Mouse (Mus musculus) CH12.LX (cell line): ENCODE data around the gene Asb18. TPM values are rescaled to one million over a fixed set of nuclear protein-coding genes. Genes with fewer than 3 reads are reported as not detected.

Experiments
- DNase-seq: peaks from one replicate; pipeline ENCODE4 v3.0.0-alpha.2; 2013; ENCODE audit errors: extremely low read depth
- H3K27ac ChIP-seq: 2 replicates; pipeline ENCODE4 v1.5.1; 2012; ENCODE audit warnings: low read depth, mild to moderate bottlenecking, control low read depth, moderate library complexity; ENCODE audit not compliant: insufficient read depth
- H3K27me3 ChIP-seq: replicated peaks from 2 replicates; pipeline ENCODE3; 2012; ENCODE audit warnings: inconsistent platforms
- H3K36me3 ChIP-seq, 2 experiments: replicated peaks in 1 of 2; 2 replicates each; pipeline versions ENCODE3 to v1.6.1; 2012; ENCODE audit warnings: inconsistent platforms in 1 of 2, low read length in 1 of 2, mild to moderate bottlenecking in 1 of 2, mixed read lengths in 1 of 2, moderate library complexity in 1 of 2; ENCODE audit not compliant: control insufficient read depth in 1 of 2, insufficient read depth in 1 of 2
- H3K4me1 ChIP-seq, 2 experiments: 2 replicates each; pipeline ENCODE4 v1.6.1; 2012; ENCODE audit warnings: inconsistent platforms in 1 of 2, moderate library complexity in 1 of 2; ENCODE audit not compliant: insufficient read depth in 2 of 2, control insufficient read depth in 1 of 2
- H3K4me2 ChIP-seq: 2 replicates; pipeline ENCODE4 v1.6.1; 2012; ENCODE audit warnings: low read depth, mild to moderate bottlenecking, control low read depth; ENCODE audit not compliant: poor library complexity, insufficient read depth, severe bottlenecking
- H3K4me3 ChIP-seq, 3 experiments: fragments of 150-350 bp in 1 of 3; sonication (generic) in 1 of 3; replicated peaks in 1 of 3; 2 replicates each; pipeline versions ENCODE3 to v1.5.1; 2011 to 2012; ENCODE audit warnings: low read depth in 2 of 3, low read length in 2 of 3, mild to moderate bottlenecking in 2 of 3, moderate library complexity in 2 of 3, control low read depth in 1 of 3, improper control_type of control experiment in 1 of 3, inconsistent platforms in 1 of 3, mixed read lengths in 1 of 3; ENCODE audit not compliant: poor library complexity in 1 of 3
- H3K79me2 ChIP-seq: replicated peaks from 2 replicates; pipeline ENCODE4 v1.6.1; 2012; ENCODE audit warnings: mild to moderate bottlenecking, moderate library complexity; ENCODE audit not compliant: control insufficient read depth, poor library complexity, insufficient read depth, severe bottlenecking; ENCODE audit errors: extremely low read depth
- H3K9ac ChIP-seq: 2 replicates; pipeline ENCODE4 v1.6.1; 2012; ENCODE audit warnings: low read depth, mild to moderate bottlenecking, control low read depth, moderate library complexity; ENCODE audit not compliant: insufficient read depth
- H3K9me3 ChIP-seq: replicated peaks from 2 replicates; pipeline ENCODE3; 2012; ENCODE audit warnings: low read length, inconsistent platforms, mixed read lengths
- BHLHE40 ChIP-seq: IDR thresholded peaks from 2 replicates; pipeline ENCODE4 v1.6.1; 2011; ENCODE audit warnings: mild to moderate bottlenecking, low read depth, low read length, improper control_type of control experiment
- CHD2 ChIP-seq: IDR thresholded peaks from 2 replicates; pipeline ENCODE4 v1.6.1; 2011; ENCODE audit warnings: low read length, improper control_type of control experiment
- CTCF ChIP-seq, 2 experiments: IDR thresholded peaks in 1 of 2; conservative IDR thresholded peaks in 1 of 2; 2 replicates each; pipeline ENCODE4 v1.5.1; 2011 to 2012; ENCODE audit warnings: low read depth in 2 of 2, low read length in 2 of 2, improper control_type of control experiment in 1 of 2, inconsistent platforms in 1 of 2, mild to moderate bottlenecking in 1 of 2, moderate library complexity in 1 of 2
- E2F4 ChIP-seq: IDR thresholded peaks from 2 replicates; pipeline ENCODE4 v1.6.1; 2011; ENCODE audit warnings: low read depth, low read length, improper control_type of control experiment; ENCODE audit not compliant: insufficient replicate concordance
- ELF1 ChIP-seq: IDR thresholded peaks from 2 replicates; pipeline ENCODE4 v1.6.1; 2014; ENCODE audit warnings: low read depth, mild to moderate bottlenecking, inconsistent platforms, low read length, improper control_type of control experiment
- HCFC1 ChIP-seq: IDR thresholded peaks from 2 replicates; pipeline ENCODE4 v1.6.1; 2012; ENCODE audit warnings: low read depth, mild to moderate bottlenecking, inconsistent platforms, low read length, improper control_type of control experiment
- IRF4 ChIP-seq: IDR thresholded peaks from 2 replicates; pipeline ENCODE4 v1.6.1; 2014; ENCODE audit warnings: low read depth, mild to moderate bottlenecking, inconsistent platforms, low read length, improper control_type of control experiment
- JUN ChIP-seq: IDR thresholded peaks from 2 replicates; pipeline ENCODE4 v1.6.1; 2011; ENCODE audit warnings: low read depth, mild to moderate bottlenecking, low read length, improper control_type of control experiment, moderate library complexity; ENCODE audit not compliant: insufficient read depth
- KAT2A ChIP-seq: IDR thresholded peaks from 2 replicates; pipeline ENCODE4 v1.6.1; 2012; ENCODE audit warnings: low read length, improper control_type of control experiment, inconsistent platforms; ENCODE audit not compliant: insufficient replicate concordance
- MAFK ChIP-seq: IDR thresholded peaks from 2 replicates; pipeline ENCODE4 v1.6.1; 2011; ENCODE audit warnings: low read length, improper control_type of control experiment; ENCODE audit not compliant: insufficient replicate concordance
- MAX ChIP-seq: IDR thresholded peaks from 2 replicates; pipeline ENCODE4 v1.6.1; 2011; ENCODE audit warnings: low read length, improper control_type of control experiment
- MAZ ChIP-seq: IDR thresholded peaks from 2 replicates; pipeline ENCODE4 v1.6.1; 2012; ENCODE audit warnings: low read depth, mild to moderate bottlenecking, inconsistent platforms, low read length, improper control_type of control experiment, moderate library complexity
- MEF2A ChIP-seq: IDR thresholded peaks from 2 replicates; pipeline ENCODE4 v1.6.1; 2014; ENCODE audit warnings: low read depth, mild to moderate bottlenecking, inconsistent platforms, low read length, improper control_type of control experiment, borderline replicate concordance
- MYC ChIP-seq: IDR thresholded peaks from 2 replicates; pipeline ENCODE4 v1.6.1; 2011; ENCODE audit warnings: low read depth, mild to moderate bottlenecking, improper control_type of control experiment, low read length
- PAX5 ChIP-seq: IDR thresholded peaks from 2 replicates; pipeline ENCODE4 v1.6.1; 2012; ENCODE audit warnings: low read length, inconsistent platforms, mixed read lengths
- POLR2AphosphoS2 ChIP-seq: IDR thresholded peaks from 2 replicates; pipeline ENCODE4 v1.6.1; 2011; ENCODE audit warnings: low read depth, low read length, improper control_type of control experiment
- RAD21 ChIP-seq: IDR thresholded peaks from 2 replicates; pipeline ENCODE4 v1.6.1; 2011; ENCODE audit warnings: low read depth, mild to moderate bottlenecking, low read length, improper control_type of control experiment, moderate library complexity
- SIN3A ChIP-seq: IDR thresholded peaks from 2 replicates; pipeline ENCODE4 v1.6.1; 2012; ENCODE audit warnings: low read length, improper control_type of control experiment, inconsistent platforms
- TBP ChIP-seq: conservative IDR thresholded peaks from 2 replicates; pipeline ENCODE4 v1.6.1; 2011; ENCODE audit warnings: low read depth, low read length, improper control_type of control experiment
- UBTF ChIP-seq: IDR thresholded peaks from 2 replicates; pipeline ENCODE4 v1.6.1; 2012; ENCODE audit warnings: low read depth, mild to moderate bottlenecking, inconsistent platforms, low read length, improper control_type of control experiment, moderate library complexity
- USF1 ChIP-seq: IDR thresholded peaks from 2 replicates; pipeline ENCODE4 v1.6.1; 2014; ENCODE audit warnings: low read depth, mild to moderate bottlenecking, inconsistent platforms, low read length, improper control_type of control experiment
- dilution Hi-C: fragments of 300-500 bp; cut with MboI; formaldehyde crosslinking; loops from 2 replicates; pipeline ENCODE4 v1.14.3; 2020; ENCODE audit warnings: low sequenced_read_pairs; ENCODE audit not compliant: extremely low pct_unique_long_range_greater_than_20kb, extremely low pct_ligation_motif_present
- in situ Hi-C: fragments of 300-500 bp; cut with MboI; formaldehyde crosslinking; loops from 3 replicates; pipeline ENCODE4 v1.14.3; 2019; ENCODE audit warnings: low sequenced_read_pairs, low pct_ligation_motif_present, low pct_unique_long_range_greater_than_20kb, mixed read lengths
- polyA plus RNA-seq: library from polyadenylated mRNA; unstranded; fragments of >175 nt; gene quantifications from 2 replicates; pipeline ENCODE4 v1.2.1, GENCODE M21; 2012; ENCODE audit warnings: low read depth; ENCODE audit not compliant: insufficient read length
- total RNA-seq, 2 experiments: library from RNA; depleted of rRNA; stranded (reverse); fragments of 300-350 nt in 1 of 2; fragments of >200 nt in 1 of 2; gene quantifications; 2 replicates each; pipeline ENCODE4 v1.2.3; 2012 to 2014

Asb18 gene
- total and polyA plus RNA-seq, 3 experiments = not detected

GRCm38 (mm10) chr1:89926583-89927060, 87.8 kb downstream of the Asb18 start:
- Histone ChIP-seq H3K79me2 (no peaks in the 10 kb centered on the region), H3K4me1 (no peaks in the 10 kb centered on the region), H3K36me3 (no peaks in the 10 kb centered on the region), H3K9ac (no peak overlapping the region), H3K4me3 (no peak overlapping the region), H3K27me3 (no peaks in the 10 kb centered on the region), H3K4me2 (no peak overlapping the region), H3K27ac (no peak overlapping the region), H3K9me3 (peaks cover 94% of the 10 kb centered on the region)
- dilution Hi-C loops = no loop called here
- no peak for DNase-seq
- in situ Hi-C loops = no loop called here
- TF ChIP-seq MYC = no peak
- TF ChIP-seq HCFC1 = no peak
- TF ChIP-seq POLR2AphosphoS2 = no peak
- no peak for TF ChIP-seq BHLHE40
- no peak for TF ChIP-seq MAZ
- TF ChIP-seq TBP = no peak
- no peak for TF ChIP-seq E2F4
- no peak for TF ChIP-seq MEF2A
- TF ChIP-seq JUN = no peak

- Histone ChIP-seq H3K4me1 (no peaks in the 10 kb centered on the region), H3K9me3 (peaks cover 94% of the 10 kb centered on the region), H3K79me2 (no peaks in the 10 kb centered on the region), H3K36me3 (no peaks in the 10 kb centered on the region), H3K4me2 (no peak overlapping the region), H3K9ac (no peak overlapping the region), H3K27ac (no peak overlapping the region), H3K27me3 (no peaks in the 10 kb centered on the region), H3K4me3 (no peak overlapping the region)
- in situ Hi-C loops (no loop called here), dilution Hi-C loops (no loop called here)
- TF ChIP-seq SIN3A (no peak), RAD21 (no peak), USF1 (no peak), CTCF (conservative IDR thresholded peaks at IDR 0.05 in 1 of 2, IDR thresholded peaks at IDR 0.05 in 1 of 2; ENCODE audit: low read depth in 2 of 2, low read length in 2 of 2) (no peak), KAT2A (no peak), PAX5 (no peak), MAZ (no peak), MAX (no peak), E2F4 (no peak), POLR2AphosphoS2 (no peak), HCFC1 (no peak), MEF2A (no peak), ELF1 (no peak), IRF4 (no peak), UBTF (no peak), CHD2 (no peak), MAFK (no peak)
- no peak for DNase-seq
Observed at GRCm38 (mm10) chr1:89925501-89926190, 88.8 kb downstream of the Asb18 start.
